Mouse (Mus musculus): Measurements from ENCODE around the gene Rab4a. TPM values are rescaled to one million over a fixed set of nuclear protein-coding genes. Genes with fewer than 3 reads are reported as not detected.

The Rab4a gene
- polyA plus RNA-seq, 1 experiment from 2014 or later: 104 TPM

- H3K27me3 ChIP-seq (replicated peaks; ENCODE audit: control insufficient read depth, insufficient read depth, low read length): no peaks in the 10 kb centered on the region
- H3K36me3 ChIP-seq (ENCODE audit: control insufficient read depth, insufficient read depth): peaks cover 13% of the 10 kb centered on the region
- peaks cover 7% of the 10 kb centered on the region for H3K4me1 ChIP-seq (replicated peaks; ENCODE audit: control insufficient read depth, insufficient read depth, low read length)
- no peak overlapping the region for H3K9ac ChIP-seq (ENCODE audit: low read depth, low read length)
- H3K4me2 ChIP-seq (replicated peaks; ENCODE audit: low read depth): no peak overlapping the region
- 0 out of 2 replicates have a peak overlapping the region, but pooled peaks have one; percentile 28 for H3K27ac ChIP-seq (ENCODE audit: low read depth, low read length)
- no peaks in the 10 kb centered on the region for H3K9me3 ChIP-seq (ENCODE audit: control insufficient read depth)
- no peak overlapping the region for H3K4me3 ChIP-seq (ENCODE audit: low read depth, low read length)
- no peak for ATAC-seq
- 79% methylated on average over 5 of the region's 5 CpGs for WGBS
- TF ChIP-seq CTCF (IDR thresholded peaks at IDR 0.05; ENCODE audit: low read depth): no peak
Observed at GRCm38 (mm10) chr8:123812227-123812626, 6.4 kb downstream of the Rab4a start.

- H3K27me3 ChIP-seq (replicated peaks; ENCODE audit: control insufficient read depth, insufficient read depth, low read length): no peaks in the 10 kb centered on the region
- no peak overlapping the region for H3K4me3 ChIP-seq (ENCODE audit: low read depth, low read length)
- peak overlapping the region; percentile 37; the same call in 1 of the 2 replicates for H3K4me2 ChIP-seq (replicated peaks; ENCODE audit: low read depth)
- no peak for TF ChIP-seq CTCF (IDR thresholded peaks at IDR 0.05; ENCODE audit: low read depth)
- H3K36me3 ChIP-seq (ENCODE audit: control insufficient read depth, insufficient read depth): peaks cover 13% of the 10 kb centered on the region
- peak; percentile 59 for ATAC-seq
- H3K9me3 ChIP-seq (ENCODE audit: control insufficient read depth): no peaks in the 10 kb centered on the region
- 0 out of 2 replicates have a peak overlapping the region, but pooled peaks have one; percentile 19 for H3K9ac ChIP-seq (ENCODE audit: low read depth, low read length)
- WGBS: 47% methylated on average over 16 of the region's 16 CpGs
- H3K4me1 ChIP-seq (replicated peaks; ENCODE audit: control insufficient read depth, insufficient read depth, low read length): 0 out of 2 replicates have a peak, but pooled peaks cover 3% of the 10 kb centered on the region
- peak overlapping the region; percentile 95 for H3K27ac ChIP-seq (ENCODE audit: low read depth, low read length)
Observed at GRCm38 (mm10) chr8:123813173-123813891, 7.5 kb downstream of the Rab4a start.

- peak; percentile 82 for ATAC-seq
- WGBS: 49% methylated on average over 4 of the region's 4 CpGs
- H3K4me2 ChIP-seq (replicated peaks; ENCODE audit: low read depth): peak overlapping the region; percentile 37; the same call in 1 of the 2 replicates
- no peaks in the 10 kb centered on the region for H3K27me3 ChIP-seq (replicated peaks; ENCODE audit: control insufficient read depth, insufficient read depth, low read length)
- H3K4me1 ChIP-seq (replicated peaks; ENCODE audit: control insufficient read depth, insufficient read depth, low read length): 0 out of 2 replicates have a peak, but pooled peaks cover 5% of the 10 kb centered on the region
- TF ChIP-seq CTCF (IDR thresholded peaks at IDR 0.05; ENCODE audit: low read depth): no peak
- no peak overlapping the region for H3K4me3 ChIP-seq (ENCODE audit: low read depth, low read length)
- H3K9ac ChIP-seq (ENCODE audit: low read depth, low read length): 0 out of 2 replicates have a peak overlapping the region, but pooled peaks have one; percentile 19
- H3K36me3 ChIP-seq (ENCODE audit: control insufficient read depth, insufficient read depth): peaks cover 13% of the 10 kb centered on the region
- H3K27ac ChIP-seq (ENCODE audit: low read depth, low read length): peak overlapping the region; percentile 95
- H3K9me3 ChIP-seq (ENCODE audit: control insufficient read depth): no peaks in the 10 kb centered on the region
Observed at GRCm38 (mm10) chr8:123813892-123814266, 8.1 kb downstream of the Rab4a start.

GRCm38 (mm10) chr8:123815325-123815724, 9.5 kb downstream of the Rab4a start:
- TF ChIP-seq CTCF (IDR thresholded peaks at IDR 0.05; ENCODE audit: low read depth): no peak
- WGBS: 83% methylated on average over 11 of the region's 11 CpGs
- H3K9me3 ChIP-seq (ENCODE audit: control insufficient read depth): no peaks in the 10 kb centered on the region

GRCm38 (mm10) chr8:123816939-123817338, 11.2 kb downstream of the Rab4a start:
- no peak for ATAC-seq
- WGBS: 87% methylated on average over 8 of the region's 8 CpGs

More at GRCm38 (mm10) chr8:123815325-123815724, 9.5 kb downstream of the Rab4a start:
- H3K27me3 ChIP-seq (replicated peaks; ENCODE audit: control insufficient read depth, insufficient read depth, low read length): no peaks in the 10 kb centered on the region
- no peak overlapping the region for H3K4me2 ChIP-seq (replicated peaks; ENCODE audit: low read depth)
- 0 out of 2 replicates have a peak, but pooled peaks cover 9% of the 10 kb centered on the region for H3K4me1 ChIP-seq (replicated peaks; ENCODE audit: control insufficient read depth, insufficient read depth, low read length)
- no peak overlapping the region for H3K4me3 ChIP-seq (ENCODE audit: low read depth, low read length)
- no peak overlapping the region for H3K9ac ChIP-seq (ENCODE audit: low read depth, low read length)
- no peak overlapping the region; the same call in 1 of the 2 replicates for H3K27ac ChIP-seq (ENCODE audit: low read depth, low read length)
- no peak for ATAC-seq
- peaks cover 10% of the 10 kb centered on the region for H3K36me3 ChIP-seq (ENCODE audit: control insufficient read depth, insufficient read depth)

GRCm38 (mm10) chr8:123817747-123818146, 12.0 kb downstream of the Rab4a start:
- H3K9ac ChIP-seq (ENCODE audit: low read depth, low read length): no peak overlapping the region
- H3K4me2 ChIP-seq (replicated peaks; ENCODE audit: low read depth): no peak overlapping the region
- 94% methylated on average over 11 of the region's 11 CpGs for WGBS
- no peak overlapping the region for H3K4me3 ChIP-seq (ENCODE audit: low read depth, low read length)
- H3K9me3 ChIP-seq (ENCODE audit: control insufficient read depth): no peaks in the 10 kb centered on the region
- ATAC-seq: no peak
- H3K36me3 ChIP-seq (ENCODE audit: control insufficient read depth, insufficient read depth): peaks cover 9% of the 10 kb centered on the region; the same call in 1 of the 2 replicates
- no peak overlapping the region for H3K27ac ChIP-seq (ENCODE audit: low read depth, low read length)
- no peaks in the 10 kb centered on the region for H3K27me3 ChIP-seq (replicated peaks; ENCODE audit: control insufficient read depth, insufficient read depth, low read length)
- TF ChIP-seq CTCF (IDR thresholded peaks at IDR 0.05; ENCODE audit: low read depth): peak; percentile 51
- H3K4me1 ChIP-seq (replicated peaks; ENCODE audit: control insufficient read depth, insufficient read depth, low read length): peaks cover 6% of the 10 kb centered on the region; the same call in 1 of the 2 replicates

More at GRCm38 (mm10) chr8:123816939-123817338, 11.2 kb downstream of the Rab4a start:
- H3K9ac ChIP-seq (ENCODE audit: low read depth, low read length): no peak overlapping the region
- H3K9me3 ChIP-seq (ENCODE audit: control insufficient read depth): no peaks in the 10 kb centered on the region
- no peak overlapping the region for H3K4me3 ChIP-seq (ENCODE audit: low read depth, low read length)
- H3K4me2 ChIP-seq (replicated peaks; ENCODE audit: low read depth): no peak overlapping the region
- H3K36me3 ChIP-seq (ENCODE audit: control insufficient read depth, insufficient read depth): peaks cover 9% of the 10 kb centered on the region; the same call in 1 of the 2 replicates
- H3K27me3 ChIP-seq (replicated peaks; ENCODE audit: control insufficient read depth, insufficient read depth, low read length): no peaks in the 10 kb centered on the region
- TF ChIP-seq CTCF (IDR thresholded peaks at IDR 0.05; ENCODE audit: low read depth): no peak
- H3K4me1 ChIP-seq (replicated peaks; ENCODE audit: control insufficient read depth, insufficient read depth, low read length): peaks cover 9% of the 10 kb centered on the region; the same call in 1 of the 2 replicates
- H3K27ac ChIP-seq (ENCODE audit: low read depth, low read length): no peak overlapping the region
